Mouse (Mus musculus): Measurements from ENCODE around the gene Atp23.
A peak's percentile ranks its signal among the peaks of the same experiment; 100 is the strongest.

Atp23 gene

GRCm38 (mm10) chr10:126911479-126911878, 10.3 kb upstream of the Atp23 start:
- no peak for DNase-seq (ENCODE audit: low spot score)

GRCm38 (mm10) chr10:126906811-126907210, 5.7 kb upstream of the Atp23 start:
- no peak for DNase-seq (ENCODE audit: low spot score)

DNA sequence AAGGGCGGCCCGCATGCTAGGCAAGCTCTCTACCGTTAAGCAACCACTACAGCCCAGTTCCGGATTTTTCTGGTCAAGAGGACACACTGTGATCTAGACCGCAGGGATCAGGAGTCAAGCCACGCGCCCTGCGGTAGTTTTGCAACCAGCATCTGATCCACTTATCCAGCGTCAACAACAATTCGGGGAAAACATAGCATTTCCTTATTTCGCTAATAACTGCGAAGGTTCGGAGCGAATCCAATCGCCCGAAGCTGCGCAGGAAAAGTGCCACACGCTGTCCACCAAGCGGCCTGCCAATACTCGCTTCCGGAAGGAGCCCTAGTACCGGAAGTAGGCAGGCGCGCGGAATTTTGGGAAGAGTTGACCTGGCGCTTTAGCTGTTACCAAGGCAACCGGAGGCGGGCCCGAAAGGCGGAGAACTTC, 4.5 kb upstream of the Atp23 start:
- peak; percentile 98 for DNase-seq (ENCODE audit: low spot score)

GRCm38 (mm10) chr10:126905086-126905485, 3.9 kb upstream of the Atp23 start:
- no peak for DNase-seq (ENCODE audit: low spot score)

DNA sequence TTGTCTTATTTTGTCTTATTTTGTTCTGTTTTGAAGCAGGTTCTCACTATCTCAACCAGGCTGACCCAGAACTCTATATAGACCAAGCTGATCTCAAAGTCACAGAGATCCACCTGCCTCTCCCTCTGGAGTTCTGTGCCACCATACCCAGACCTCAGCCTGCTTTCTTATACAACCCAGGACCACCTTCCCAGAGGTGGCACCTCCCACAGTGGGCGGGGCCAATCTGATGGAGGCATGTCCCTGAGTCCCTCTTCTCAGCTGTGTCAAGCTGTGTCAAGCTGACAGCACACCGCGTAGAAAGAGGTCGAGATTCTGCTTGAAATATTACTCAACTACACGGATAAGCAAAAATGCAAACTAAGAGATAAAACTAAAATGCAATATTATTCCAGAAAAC, 3.1 kb upstream of the Atp23 start:
- no peak for DNase-seq (ENCODE audit: low spot score)

DNA sequence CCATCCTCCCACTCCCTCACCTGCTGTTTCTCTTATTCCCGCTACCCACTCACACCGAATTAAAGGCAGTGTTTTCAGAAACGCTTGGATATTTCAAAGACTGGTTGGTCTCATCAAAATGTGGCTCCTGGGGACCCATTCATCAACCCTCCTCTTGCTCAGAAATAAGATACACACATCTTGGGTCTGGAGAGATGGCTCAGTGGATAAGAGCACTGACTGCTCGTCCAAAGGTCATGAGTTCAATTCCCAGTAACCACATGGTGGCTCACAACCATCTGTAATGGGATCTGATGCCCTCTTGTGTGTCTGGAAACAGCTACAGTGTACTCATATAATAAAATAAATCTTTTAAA, 311 bp upstream of the Atp23 start:
- DNase-seq (ENCODE audit: low spot score), result no peak

GRCm38 (mm10) chr10:126895891-126896290, 5.3 kb downstream of the Atp23 start:
- no peak for DNase-seq (ENCODE audit: low spot score)

- DNase-seq (ENCODE audit: low spot score), result no peak
Measured at GRCm38 (mm10) chr10:126894061-126894460, 7.1 kb downstream of the Atp23 start.

DNA sequence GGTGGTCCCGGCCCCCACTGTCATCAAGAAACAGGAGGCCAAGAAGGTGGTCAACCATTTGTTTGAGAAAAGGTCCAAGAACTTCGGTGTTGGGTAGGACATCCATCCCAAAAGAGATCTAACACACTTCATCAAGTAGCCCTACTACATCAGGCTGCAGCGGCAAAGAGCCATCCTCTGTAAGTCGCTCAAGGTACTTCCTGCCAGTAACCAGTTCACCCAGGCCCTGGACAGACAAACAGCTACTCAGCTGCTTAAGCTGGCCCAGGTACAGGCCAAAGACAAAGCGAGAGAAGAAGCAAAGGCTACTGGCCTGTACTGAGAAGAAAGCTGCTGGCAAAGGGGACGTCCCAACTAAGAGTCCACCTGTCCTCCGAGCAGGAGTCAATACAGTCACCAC, 8.0 kb downstream of the Atp23 start:
- DNase-seq (ENCODE audit: low spot score), result no peak

DNA sequence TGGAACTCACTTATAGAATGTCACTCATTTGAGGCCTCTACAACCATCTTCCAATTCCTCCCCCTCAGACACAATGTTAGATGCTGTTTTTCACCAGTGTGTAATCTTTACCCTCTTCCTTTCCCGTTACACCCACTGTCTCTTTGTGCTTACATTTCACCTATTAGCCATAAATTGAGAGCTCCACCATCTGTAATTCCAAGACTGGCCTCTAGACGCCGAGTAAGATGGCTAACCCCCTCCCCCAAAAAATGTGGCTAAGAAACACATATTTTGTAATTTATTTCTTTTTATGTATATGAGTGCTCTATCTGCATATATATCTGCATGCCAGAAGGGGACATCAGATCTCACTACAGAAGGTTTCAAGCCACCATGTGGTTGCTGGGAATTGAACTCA, 27.4 kb downstream of the Atp23 start:
- no peak for DNase-seq (ENCODE audit: low spot score)

DNA sequence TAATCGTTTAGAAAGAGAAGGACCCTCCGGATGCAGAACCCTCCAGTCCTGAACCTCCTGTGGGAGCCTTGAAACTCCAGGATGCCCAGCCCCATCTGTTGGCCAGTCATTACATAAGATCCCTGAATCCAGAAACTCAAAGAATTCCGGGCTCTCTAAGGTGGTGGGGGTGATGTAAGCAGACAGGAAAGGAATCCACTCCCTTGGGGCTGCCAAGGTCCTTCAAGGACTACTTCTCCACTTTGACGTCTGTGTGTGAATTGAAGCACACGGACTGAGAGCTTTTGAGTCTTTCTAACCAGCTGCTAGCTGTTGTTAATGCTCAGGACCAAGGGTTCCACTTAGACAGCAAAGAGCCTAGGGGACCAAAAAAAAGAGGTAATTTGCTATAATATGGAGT, 28.9 kb downstream of the Atp23 start:
- no peak for DNase-seq (ENCODE audit: low spot score)

DNA sequence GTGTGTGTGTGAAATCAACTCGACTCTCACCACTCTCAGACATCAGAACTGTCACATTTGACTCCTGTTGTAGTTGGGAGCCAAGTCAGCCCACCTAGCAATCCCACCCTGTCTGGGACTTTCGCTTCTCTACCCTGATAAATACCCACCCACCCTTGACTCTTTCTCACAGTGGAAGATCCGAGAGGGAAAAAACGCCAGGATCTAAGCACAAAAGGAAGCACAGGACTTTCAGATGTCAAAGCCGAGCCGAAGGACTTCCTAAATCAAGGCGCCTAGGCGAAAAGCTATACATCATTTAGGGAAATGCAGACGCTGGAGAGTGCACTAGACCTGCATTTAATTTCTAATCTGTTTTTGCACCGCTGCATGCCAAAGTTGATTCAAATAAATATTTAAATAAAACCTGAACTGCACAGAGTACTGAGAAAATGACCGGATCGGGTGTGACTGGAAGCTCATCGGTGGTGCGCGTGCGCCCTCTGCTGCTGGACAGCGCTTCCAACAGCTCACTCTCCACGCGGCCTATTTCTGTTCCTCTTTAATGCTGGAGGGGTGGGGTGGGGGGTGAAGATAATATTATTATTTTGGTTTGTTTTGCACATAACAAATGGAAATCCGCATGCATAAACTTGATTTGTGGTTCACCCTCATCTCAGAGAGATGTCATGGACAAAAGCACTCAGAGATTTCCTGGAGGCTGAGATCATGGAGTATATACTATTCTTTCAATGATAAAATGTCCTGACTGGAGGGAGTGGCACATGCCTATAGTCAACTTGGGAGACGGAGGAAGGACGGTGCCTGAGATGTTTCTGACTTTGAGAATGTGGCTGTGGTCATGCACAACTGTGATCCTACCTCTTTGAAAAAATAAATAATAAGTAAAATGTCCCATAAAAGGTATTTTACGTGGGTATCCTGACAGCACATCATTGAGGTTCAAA, 31.5 kb downstream of the Atp23 start:
- peak; percentile 64 for DNase-seq (ENCODE audit: low spot score)

- no peak for DNase-seq (ENCODE audit: low spot score)
Measured at GRCm38 (mm10) chr10:126865284-126865683, 35.9 kb downstream of the Atp23 start.

DNA sequence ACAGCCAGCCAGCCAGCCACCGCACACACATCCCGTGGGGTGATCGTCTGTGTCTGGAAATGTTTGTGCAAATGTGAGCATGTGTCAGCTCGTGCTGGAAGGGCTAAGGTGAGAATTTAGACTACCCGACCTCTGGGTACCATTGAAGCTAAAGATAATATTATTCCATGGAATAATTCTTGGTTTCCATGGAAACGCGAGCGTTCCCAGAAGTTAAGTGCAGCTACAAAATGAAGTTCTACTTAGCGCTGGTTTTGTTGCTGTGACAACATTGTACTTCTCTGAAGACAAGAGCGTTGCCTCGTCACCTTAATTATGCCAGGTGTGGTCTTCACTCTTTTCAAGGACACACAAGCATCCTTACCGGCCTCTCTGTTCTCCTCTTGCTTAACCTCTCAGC, 39.0 kb downstream of the Atp23 start:
- no peak for DNase-seq (ENCODE audit: low spot score)

- DNase-seq (ENCODE audit: low spot score), result peak; percentile 6
Measured at GRCm38 (mm10) chr10:126853286-126853685, 47.9 kb downstream of the Atp23 start.

DNA sequence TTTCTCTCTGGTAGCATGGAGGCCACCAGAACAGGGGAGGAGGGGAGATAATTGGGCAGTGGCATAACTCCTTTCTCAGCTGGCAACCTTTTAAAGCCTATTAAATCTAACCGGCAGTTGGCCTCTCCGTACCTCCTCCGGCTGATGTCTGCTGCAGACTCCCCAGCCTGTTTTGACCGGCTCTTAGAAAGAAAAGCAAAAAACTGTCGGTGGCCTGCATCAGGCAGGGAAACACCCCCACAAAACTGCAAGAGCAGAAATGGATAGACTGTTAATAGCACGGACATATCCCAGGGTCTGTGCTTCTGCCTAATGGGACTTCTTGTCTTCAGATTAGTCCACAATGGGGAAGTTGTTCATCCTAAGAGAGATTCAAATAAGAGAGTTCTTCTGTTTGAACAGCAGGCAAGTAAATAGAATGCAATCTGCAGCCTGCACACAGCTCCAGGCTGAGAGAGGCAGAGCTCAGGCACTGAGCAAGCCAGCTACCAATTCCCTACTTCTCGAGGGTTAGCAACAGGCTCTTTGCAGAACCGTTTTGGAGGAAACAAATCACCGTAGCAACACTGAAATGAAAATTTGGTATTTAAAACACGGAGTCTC, 55.7 kb downstream of the Atp23 start:
- DNase-seq (ENCODE audit: low spot score), result no peak

- DNase-seq (ENCODE audit: low spot score), result no peak
Measured at GRCm38 (mm10) chr10:126844689-126845088, 56.5 kb downstream of the Atp23 start.

- DNase-seq (ENCODE audit: low spot score), result no peak
Measured at GRCm38 (mm10) chr10:126840266-126840665, 60.9 kb downstream of the Atp23 start.

GRCm38 (mm10) chr10:126833006-126833405, 68.1 kb downstream of the Atp23 start:
- DNase-seq (ENCODE audit: low spot score), result no peak

GRCm38 (mm10) chr10:126831329-126831728, 69.8 kb downstream of the Atp23 start:
- DNase-seq (ENCODE audit: low spot score), result no peak

- no peak for DNase-seq (ENCODE audit: low spot score)
Measured at GRCm38 (mm10) chr10:126828618-126829017, 72.5 kb downstream of the Atp23 start.

DNA sequence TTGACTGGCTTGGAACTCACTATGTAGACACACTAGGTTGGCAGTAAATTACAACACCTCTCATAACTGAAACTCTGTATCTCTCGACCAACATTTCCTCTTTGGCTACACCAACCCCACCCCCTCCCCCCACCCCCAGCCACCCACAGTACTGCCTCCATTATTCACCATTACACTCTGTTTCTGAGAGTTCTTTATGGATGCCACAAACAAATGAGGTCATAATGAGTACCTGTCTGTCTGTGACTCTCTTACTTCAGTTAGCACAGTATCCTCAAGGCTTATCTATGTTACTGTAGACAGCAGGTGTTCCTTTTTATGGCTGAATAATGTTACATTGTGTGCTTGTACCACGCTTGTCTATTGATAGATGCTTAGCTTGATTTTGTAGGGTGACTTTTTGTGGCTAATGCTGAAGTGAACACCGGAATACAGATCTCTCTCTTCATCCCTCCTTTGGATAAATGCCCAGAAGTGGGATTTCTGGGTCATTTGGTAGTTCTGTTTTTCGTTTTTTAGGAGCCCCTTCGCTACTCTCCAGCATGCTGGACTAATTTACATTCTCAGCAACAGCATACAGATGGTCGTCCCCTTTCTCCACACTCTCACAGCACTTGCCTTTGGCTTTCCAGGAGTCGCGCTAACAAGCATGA, 73.1 kb downstream of the Atp23 start:
- no peak for DNase-seq (ENCODE audit: low spot score)

DNA sequence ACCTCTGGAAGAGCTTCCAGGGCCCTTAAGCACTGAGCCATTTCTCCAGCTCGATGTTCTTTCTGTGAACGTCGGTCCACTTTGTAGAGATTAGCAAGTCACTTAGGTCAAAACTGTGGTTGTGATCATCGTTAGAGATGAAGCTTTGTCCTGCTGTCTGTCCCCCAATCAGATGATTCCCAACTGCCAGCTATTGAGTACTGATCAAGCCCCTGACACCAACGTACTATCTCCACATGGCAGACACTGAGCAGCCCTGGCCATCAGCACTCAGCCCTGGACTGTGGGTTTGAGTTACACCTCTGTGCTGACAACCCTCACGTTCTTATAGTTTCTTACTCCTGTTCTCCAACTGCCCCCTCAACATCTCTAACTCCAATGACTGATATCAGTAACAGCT, 74.2 kb downstream of the Atp23 start:
- no peak for DNase-seq (ENCODE audit: low spot score)

All from adipocyte (in vitro differentiated cells).